Mouse (Mus musculus): ENCODE measurements around the gene Dapk3.

DNA sequence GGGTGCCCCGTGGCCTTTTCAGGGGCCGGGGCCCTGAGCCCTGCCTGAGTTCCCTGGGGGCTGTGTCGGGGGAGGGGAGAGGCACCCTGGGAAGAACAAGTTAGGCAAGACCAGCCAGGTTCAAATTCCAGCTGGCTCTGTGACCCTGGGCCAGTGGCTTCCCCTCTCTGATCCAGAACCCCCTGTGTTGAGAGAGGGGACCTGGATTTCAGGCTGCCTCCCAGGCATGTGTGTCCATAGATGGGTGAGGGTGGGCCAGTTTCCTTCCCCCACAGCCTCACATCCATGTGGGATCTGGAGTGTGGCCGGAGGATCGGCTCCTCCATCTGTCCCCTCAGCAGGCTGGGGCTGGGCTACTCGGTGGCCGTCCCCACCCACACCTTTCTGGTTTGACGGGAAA lies 42.8 kb upstream of the Dapk3 start:
- TF ChIP-seq CTCF (IDR thresholded peaks at IDR 0.05; ENCODE audit: extremely low read depth, insufficient read length, insufficient replicate concordance, low read depth, low read length) = no peak
- TF ChIP-seq POLR2A (IDR thresholded peaks at IDR 0.05; ENCODE audit: low read depth, low read length) = no peak
